Mouse (Mus musculus) megakaryocyte, embryonic 14.5 days (primary cell): ENCODE results near the gene Clybl.

Experiments used
- FLI1 ChIP-seq: IDR thresholded peaks from 2 replicates; pipeline ENCODE4 v1.6.1; 2012; ENCODE audit warnings: low read length, inconsistent platforms, mixed read lengths
- GATA1 ChIP-seq: IDR thresholded peaks from 3 replicates; pipeline ENCODE4 v1.6.1; 2012; ENCODE audit warnings: mixed read lengths, low read length, inconsistent platforms, borderline replicate concordance

DNA sequence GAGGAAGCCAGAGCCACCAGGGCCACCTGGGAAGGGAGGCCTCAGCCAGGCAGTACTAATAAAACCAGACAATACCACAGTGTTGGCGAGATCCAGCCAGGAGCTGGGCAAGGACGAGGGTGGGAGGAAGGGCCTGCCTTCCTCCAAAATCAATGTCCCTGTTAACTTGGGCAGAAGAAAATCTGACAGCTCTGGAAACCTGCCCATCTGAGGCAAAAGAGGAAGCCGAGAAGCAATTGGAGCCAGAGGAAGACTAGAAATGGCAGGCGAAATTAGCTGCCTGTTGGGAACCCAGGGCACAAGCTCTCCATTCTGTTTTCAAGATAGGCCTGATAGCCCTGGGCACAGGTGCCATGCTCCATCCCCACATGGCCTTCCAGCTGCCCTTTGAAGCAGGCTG, 157.3 kb downstream of the Clybl start:
- no peak for TF ChIP-seq FLI1
- no peak for TF ChIP-seq GATA1
